Mouse (Mus musculus): ENCODE measurements around the gene Ptbp1.

DNA sequence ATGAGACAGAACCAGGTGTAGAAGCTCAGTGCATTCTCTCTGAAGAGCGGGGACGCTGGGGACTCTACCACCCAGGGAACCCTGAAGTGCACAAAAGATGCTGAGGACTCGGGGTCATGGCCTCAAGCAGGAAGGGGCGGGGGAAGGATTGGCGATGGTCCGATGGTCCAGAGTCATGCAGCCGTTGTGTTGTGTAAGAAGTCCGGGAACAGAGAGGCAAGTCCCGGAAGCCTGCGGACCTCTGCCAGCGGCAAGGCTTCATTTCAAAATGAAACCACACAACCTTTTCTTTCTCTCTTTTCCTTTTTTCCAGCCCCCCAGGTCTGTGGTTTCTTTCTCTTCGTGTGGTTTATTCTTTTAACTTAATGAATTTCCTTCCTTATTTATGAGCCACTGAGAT is 23.5 kb downstream of the Ptbp1 start:
- TF ChIP-seq EP300 (IDR thresholded peaks at IDR 0.05; ENCODE audit: low read depth) (no peak), CTCF (IDR thresholded peaks at IDR 0.05; ENCODE audit: low read depth) (no peak)

Data from liver, embryonic 14.5 days (tissue).